Mouse (Mus musculus): ENCODE data around the gene Izumo2. TPM values are rescaled to one million over a fixed set of nuclear protein-coding genes. Genes with fewer than 3 reads are reported as not detected.

The Izumo2 gene
- not detected for total RNA-seq (2021)
- long read RNA-seq, experiment 1, result 0 reads
- long read RNA-seq, experiment 2, result 0 reads

GRCm38 (mm10) chr7:44708574-44708973 lies at the start of gene Izumo2:
Gene Izumo2 (plus strand): TSS chr7:44708742.
- DNase-seq (ENCODE audit: low spot score), result no peak

DNA sequence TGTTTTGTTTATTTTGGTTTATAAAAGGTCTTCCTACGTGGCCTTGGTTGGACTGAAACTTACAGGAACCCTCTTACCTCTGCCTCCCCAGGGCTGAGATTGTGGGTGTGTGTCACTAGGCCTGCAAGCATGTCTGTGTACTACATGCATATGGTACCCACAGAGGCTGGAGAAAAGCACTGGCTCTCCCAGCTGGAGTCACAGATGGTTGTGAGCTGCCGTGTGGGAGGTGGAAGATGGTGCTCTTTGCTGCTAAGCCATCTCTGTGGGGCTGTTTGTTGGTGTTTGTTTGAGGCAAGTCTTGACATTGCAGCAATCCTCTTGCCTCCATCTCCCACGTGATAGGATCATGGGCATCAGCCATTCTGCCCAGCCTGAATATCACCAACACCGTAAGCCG lies 47.3 kb upstream of the Izumo2 start:
- DNase-seq (ENCODE audit: low spot score), result no peak

DNA sequence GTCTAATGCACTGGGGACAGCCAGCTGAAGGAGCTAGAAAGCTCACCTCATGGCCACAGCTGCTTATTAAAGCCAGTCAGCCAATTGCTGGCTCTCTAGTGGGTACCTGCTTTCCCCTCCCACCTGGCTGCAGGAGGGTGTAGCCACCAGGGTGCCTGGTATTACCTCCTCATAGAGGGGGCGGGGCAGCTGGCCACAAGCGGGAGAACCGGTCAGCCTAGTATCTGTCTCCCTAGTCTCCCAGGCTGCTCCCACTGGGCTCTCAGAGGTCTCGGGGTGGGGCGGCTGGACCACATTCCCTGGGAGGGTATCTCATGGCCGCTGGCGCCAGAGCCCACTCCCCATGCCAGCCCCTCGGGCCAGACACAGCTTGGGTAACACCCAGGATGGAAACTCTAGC lies 46.4 kb upstream of the Izumo2 start:
- no peak for DNase-seq (ENCODE audit: low spot score)

GRCm38 (mm10) chr7:44662569-44662968 lies 46.0 kb upstream of the Izumo2 start:
- DNase-seq (ENCODE audit: low spot score), result no peak

- DNase-seq (ENCODE audit: low spot score), result no peak
These were observed 45.0 kb upstream of the Izumo2 start for GRCm38 (mm10) chr7:44663546-44663945.

DNA sequence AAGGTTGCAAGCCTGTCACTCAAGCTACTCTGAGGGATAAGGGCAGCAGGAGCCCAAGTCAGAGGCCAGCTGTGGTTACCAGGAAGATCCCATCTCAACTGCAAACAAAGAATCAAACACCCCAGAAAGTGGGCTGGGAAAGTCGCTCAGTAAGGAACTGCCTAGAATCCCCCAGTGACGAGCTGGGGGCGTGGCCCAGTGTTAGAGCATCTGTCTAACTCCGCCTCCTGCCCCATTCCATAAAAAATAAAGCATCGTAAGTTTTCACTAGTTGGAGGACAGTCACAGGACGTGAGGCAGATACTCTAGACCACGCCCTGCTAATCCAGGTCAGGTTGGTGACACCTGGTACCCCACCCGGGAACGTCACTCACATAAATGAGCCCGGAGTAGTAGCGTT lies 43.8 kb upstream of the Izumo2 start:
- DNase-seq (ENCODE audit: low spot score), result no peak

GRCm38 (mm10) chr7:44666462-44666861 lies 42.1 kb upstream of the Izumo2 start:
- no peak for DNase-seq (ENCODE audit: low spot score)

- DNase-seq (ENCODE audit: low spot score), result no peak
These were observed 40.4 kb upstream of the Izumo2 start for GRCm38 (mm10) chr7:44667996-44668738.

DNA sequence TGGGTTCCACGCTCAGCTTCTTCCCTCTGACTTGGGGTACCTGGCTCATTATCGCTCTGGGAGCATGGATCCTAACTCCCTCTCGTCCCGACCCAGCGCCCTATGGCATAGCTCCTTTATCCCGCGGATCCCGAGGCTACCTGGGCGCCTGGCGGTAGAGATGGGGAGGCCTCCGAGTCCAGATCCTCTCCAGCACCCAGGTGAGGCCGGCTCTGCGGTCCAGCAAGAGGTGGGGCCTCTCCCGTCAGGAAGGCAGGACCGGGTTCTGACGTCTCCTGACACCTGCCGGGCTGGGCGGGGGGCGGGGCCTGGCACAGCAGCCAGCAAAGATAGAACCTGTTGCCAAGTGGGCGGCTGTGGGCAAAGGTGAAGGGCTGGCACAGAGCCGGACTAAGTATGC lies 39.4 kb upstream of the Izumo2 start:
- no peak for DNase-seq (ENCODE audit: low spot score)

DNA sequence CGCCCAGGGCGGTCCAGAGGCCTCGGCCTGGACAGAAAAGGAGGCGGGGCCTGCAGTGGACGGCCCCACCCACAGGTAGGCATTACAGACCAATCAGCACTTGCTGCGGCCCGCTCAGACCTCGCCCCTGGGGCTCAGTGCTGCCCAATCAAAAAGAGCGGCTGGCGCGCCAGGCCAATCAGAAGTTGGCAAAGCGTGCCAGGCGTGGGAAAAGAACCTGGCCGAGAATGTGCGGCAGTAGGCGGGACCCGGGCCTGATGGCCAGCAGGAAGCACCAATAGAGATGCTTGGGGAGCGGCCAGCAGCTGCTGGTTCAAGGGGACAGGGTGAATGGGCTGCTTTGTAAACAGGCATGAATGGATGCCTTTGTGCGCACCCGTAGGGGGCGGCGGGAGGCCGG lies 37.7 kb upstream of the Izumo2 start, which contains the start of gene Myh14:
Gene Myh14 (minus strand): TSS at position 41 of the 400 bp plus-strand sequence.
- peak; percentile 93 for DNase-seq (ENCODE audit: low spot score)

DNA sequence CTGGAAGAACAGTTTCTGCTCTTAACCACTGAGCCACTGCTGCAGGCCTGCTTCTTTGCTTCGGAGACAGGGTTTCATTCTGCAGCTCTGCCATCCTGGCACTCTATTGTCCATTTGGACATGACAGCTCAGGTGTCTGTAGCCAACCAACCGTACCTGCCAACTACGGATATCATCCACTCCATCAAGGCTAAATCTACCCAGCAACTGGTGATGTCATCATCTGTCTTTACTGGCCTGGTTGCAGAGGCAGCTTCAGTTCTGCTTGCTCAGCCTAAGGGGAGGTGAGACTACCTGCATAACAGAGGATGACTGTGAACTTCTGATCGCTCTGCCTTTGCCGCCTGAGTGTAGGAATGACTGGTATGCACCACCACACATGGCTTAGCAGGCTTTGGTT lies 36.3 kb upstream of the Izumo2 start:
- no peak for DNase-seq (ENCODE audit: low spot score)

DNA sequence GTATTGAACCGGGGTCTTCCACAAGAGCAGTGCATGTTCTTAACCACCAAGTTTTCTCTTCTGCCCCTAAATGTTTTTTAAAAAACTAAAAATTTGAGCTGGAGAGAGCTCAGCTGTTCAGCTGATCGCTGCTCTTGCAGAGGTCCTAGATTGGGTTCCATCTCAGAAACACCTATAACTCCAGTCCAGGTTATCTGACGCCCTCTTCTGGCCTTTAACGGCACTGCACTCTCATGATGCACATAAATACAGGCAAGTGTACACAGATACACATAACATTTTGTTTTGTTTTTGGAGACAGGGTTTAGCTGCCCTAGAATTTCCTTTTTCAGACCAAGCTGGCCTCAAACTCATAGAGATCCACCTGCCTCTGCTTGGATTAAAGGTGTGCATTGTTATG lies 34.0 kb upstream of the Izumo2 start:
- no peak for DNase-seq (ENCODE audit: low spot score)

- no peak for DNase-seq (ENCODE audit: low spot score)
These were observed 33.4 kb upstream of the Izumo2 start for GRCm38 (mm10) chr7:44675171-44675570.

DNA sequence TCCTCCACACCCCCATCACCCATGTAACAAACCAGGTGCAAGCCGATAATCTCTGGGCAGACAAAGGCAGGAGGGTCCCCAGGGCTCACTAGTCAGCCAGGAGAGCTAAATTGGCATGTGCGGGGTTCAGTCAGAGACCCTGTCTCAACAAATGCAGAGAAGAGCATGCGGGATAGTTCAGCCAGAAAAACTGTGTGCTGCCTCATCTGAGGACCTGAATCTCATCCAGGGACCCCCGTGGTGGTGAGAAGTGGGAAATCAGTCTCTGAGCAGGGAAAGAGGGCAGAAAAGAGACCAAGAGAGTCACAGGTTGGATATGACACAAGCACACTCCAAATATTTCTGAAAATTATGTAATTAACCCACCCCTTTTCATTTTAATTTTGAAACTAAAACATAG lies 32.4 kb upstream of the Izumo2 start:
- no peak for DNase-seq (ENCODE audit: low spot score)

GRCm38 (mm10) chr7:44676611-44677010 lies 31.9 kb upstream of the Izumo2 start:
- peak; percentile 69 for DNase-seq (ENCODE audit: low spot score)

DNA sequence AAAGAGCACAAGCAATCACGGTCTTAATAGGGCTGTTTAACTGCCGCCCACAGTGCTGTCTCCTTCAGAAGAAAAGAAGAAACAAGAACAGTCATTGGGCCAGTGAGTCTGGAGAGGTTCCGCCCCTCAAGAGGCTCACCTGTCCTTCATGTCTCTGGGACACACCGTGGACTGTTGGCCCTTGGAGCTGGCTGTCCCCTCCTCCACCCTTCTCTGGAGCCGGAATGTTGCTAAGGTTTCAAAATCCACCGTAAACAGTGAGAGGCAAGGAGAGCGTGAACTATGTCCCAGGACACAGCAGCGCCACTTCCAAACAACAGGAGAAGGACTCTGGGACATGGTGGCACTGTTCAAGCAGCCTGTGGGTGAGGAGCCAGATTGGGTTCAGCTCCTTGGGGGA lies 24.9 kb upstream of the Izumo2 start:
- no peak for DNase-seq (ENCODE audit: low spot score)

DNA sequence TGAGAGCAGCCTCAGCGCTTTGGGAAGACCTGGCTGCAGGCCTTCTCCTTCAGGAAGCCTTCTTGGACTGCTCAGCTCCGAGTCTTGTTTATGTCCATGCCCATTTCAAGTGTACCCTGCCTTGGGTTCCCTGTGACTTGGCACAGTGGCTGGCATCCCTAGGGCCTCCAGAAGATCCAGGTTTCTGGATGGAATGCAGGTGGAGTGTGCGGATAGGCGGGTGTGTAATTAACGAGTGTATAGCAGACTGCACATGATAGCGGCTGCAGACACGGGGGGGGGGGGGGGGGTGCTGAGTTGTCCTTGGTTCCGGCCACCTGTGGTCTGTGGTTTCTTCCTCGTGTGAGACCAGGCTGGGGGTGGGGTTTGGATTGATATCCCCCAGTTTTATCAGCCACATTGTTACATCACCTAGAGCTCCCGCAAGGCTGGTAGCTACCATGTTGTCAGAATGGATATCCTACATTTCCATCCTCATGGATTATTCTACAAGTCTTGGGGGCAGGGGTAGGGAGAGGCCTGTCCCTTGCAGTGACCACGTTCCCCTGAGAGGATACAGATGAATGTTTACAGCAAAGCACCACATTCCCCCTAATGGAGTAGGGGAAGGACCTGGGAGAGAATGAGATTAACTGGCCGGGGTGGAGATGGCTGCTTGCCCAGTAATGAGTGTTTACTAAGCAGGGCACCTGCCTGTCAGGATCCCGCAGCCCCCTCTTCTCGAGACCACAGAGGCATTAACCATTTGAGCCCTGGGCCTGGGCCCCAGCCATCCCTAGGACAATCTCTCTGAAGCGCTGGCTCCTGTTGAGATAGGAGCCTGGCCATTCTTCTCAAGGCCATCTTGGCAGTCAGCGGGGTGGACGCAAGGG lies 22.8 kb upstream of the Izumo2 start:
- no peak for DNase-seq (ENCODE audit: low spot score)

- DNase-seq (ENCODE audit: low spot score), result no peak
These were observed 19.7 kb upstream of the Izumo2 start for GRCm38 (mm10) chr7:44688890-44689289.

DNA sequence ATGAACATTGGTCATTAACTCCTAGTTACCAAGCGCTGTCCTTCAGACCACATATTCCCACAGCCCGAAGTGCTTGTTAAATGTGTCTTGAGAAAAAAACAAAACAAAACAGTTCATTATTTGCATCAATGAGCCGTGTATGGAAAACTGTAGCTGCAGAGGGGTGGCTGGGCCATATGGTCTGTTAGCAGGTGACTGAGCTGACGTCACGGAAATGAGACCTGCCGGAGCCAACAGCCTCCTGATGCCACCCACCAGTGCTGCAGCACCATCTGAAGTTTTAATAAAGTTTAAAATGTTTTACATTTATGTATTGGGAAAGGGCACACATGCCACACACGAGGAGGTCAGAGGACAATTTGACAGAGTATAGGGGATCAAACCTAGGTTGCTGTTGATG lies 19.2 kb upstream of the Izumo2 start:
- DNase-seq (ENCODE audit: low spot score), result no peak

DNA sequence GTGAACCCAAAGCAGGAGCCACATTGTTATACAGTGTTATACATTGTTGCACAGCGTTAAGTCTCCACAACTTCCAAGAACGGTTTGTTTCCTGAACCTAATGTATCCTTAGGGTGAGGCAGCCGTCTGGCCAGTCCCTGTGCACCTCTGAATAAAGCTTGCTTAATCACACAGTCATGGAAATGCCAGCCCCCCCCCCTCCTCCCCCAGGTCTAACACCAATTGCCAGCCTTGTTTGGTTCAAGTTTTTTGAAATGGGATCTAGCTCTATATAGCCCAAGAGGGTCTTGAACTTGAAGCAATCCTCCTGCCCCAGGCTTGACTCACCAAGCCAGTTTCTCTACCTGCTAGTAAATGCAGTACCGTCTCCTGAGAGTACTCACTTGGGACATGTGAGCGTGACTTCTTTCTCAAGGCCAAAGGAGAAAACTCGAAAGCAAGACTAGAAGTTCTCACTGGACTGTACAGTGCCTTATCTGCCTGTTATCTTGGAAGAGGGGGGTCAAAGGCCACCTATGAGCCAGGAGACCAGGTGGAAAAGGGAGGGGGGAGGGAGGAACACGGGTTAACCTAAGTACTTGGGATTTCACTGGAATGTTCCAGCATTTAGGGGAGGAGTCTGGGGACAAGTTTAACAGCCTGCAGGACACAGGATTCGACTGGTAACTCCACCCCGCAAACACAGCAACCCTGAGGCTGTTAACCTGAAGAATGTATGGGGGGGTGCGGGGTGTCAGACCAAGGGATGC lies 14.9 kb upstream of the Izumo2 start:
- no peak for DNase-seq (ENCODE audit: low spot score)

DNA sequence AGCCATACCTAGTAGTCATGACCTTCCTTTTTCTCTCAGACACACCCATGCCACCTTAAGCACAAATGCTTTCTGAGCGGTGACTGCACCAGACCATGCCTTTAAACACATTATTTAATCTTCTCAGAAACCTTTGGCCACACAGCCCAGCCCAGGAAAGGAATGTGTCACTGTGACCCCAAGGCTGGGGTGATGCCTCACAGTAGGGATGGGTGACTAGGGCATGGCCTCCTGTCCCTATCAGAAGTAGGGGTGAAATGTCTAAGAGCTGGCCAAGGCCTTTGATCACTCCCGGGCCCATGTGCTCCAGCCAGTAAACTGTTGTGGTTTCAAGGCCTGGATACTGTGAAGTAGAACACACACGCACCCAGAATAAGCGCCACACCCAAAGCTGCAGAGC lies 13.3 kb upstream of the Izumo2 start:
- DNase-seq (ENCODE audit: low spot score), result no peak

GRCm38 (mm10) chr7:44697191-44697710 lies 11.3 kb upstream of the Izumo2 start:
- DNase-seq (ENCODE audit: low spot score), result peak; percentile 86
